Mouse (Mus musculus) hindbrain, embryonic 14.5 days (tissue): ENCODE results near the gene Gtf2h3. TPM values are rescaled to one million over a fixed set of nuclear protein-coding genes. Genes with fewer than 3 reads are reported as not detected.

Source experiments
- ATAC-seq: fragments of 200-750 bp; cut with Nextera tagmentation; 2 replicates; pipeline ENCODE4 v1.8.0; 2017; ENCODE audit warnings: moderate number of reproducible peaks, mild to moderate bottlenecking, moderate TSS enrichment, moderate library complexity; ENCODE audit not compliant: low FRiP score
- DNase-seq: peaks from one replicate; pipeline ENCODE4 v3.0.0-alpha.2; 2015; ENCODE audit warnings: low spot score
- H3K27ac ChIP-seq: fragments of 300-500 bp; sonication (generic); 2 replicates; pipeline ENCODE4 v1.5.1; 2014; ENCODE audit warnings: mild to moderate bottlenecking, moderate library complexity
- H3K27me3 ChIP-seq: fragments of 300-500 bp; sonication (generic); 2 replicates; pipeline ENCODE4 v1.6.1; 2014; ENCODE audit warnings: mild to moderate bottlenecking, low read length, mixed read lengths; ENCODE audit not compliant: control insufficient read depth, insufficient read depth
- H3K36me3 ChIP-seq: fragments of 300-500 bp; sonication (generic); replicated peaks from 2 replicates; pipeline ENCODE4 v1.6.1; 2014; ENCODE audit not compliant: control insufficient read depth, insufficient read depth
- H3K4me1 ChIP-seq: fragments of 300-500 bp; sonication (generic); replicated peaks from 2 replicates; pipeline ENCODE4 v1.6.1; 2014; ENCODE audit warnings: antibody characterized with exemption, low read length, mixed read lengths; ENCODE audit not compliant: control insufficient read depth, insufficient read depth
- H3K4me2 ChIP-seq: fragments of 300-500 bp; sonication (generic); replicated peaks from 2 replicates; pipeline ENCODE4 v1.6.1; 2014; ENCODE audit warnings: mild to moderate bottlenecking, moderate library complexity
- H3K4me3 ChIP-seq: fragments of 300-500 bp; sonication (generic); replicated peaks from 2 replicates; pipeline ENCODE4 v1.5.1; 2014; ENCODE audit warnings: mild to moderate bottlenecking, low read length
- H3K9ac ChIP-seq: fragments of 300-500 bp; sonication (generic); 2 replicates; pipeline ENCODE4 v1.6.1; 2014
- H3K9me3 ChIP-seq: fragments of 300-500 bp; sonication (generic); 2 replicates; pipeline ENCODE4 v1.6.1; 2016; ENCODE audit warnings: low read length; ENCODE audit not compliant: control insufficient read depth
- WGBS: fragments of 180-500 bp; shearing (Covaris S2); extraction: QIAGEN DNeasy Blood & Tissue Kit; methylation state at CpG from one replicate; pipeline ENCODE4 v1.1.7; 2014; 5-methylcytosine and 5-hydroxymethylcytosine counted together
- polyA plus RNA-seq: library from polyadenylated mRNA; unstranded; fragments of >200 nt; fragmentation: Nextera tagmentation; extraction: Ambion mirVana; gene quantifications from 2 replicates; pipeline ENCODE4 v1.2.1, GENCODE M21; 2014

Gtf2h3 gene
- polyA plus RNA-seq, 1 experiment from 2014 or later = 48.0 TPM

- H3K27me3 ChIP-seq = no peaks in the 10 kb centered on the region
- ATAC-seq = no peak
- H3K27ac ChIP-seq = no peak overlapping the region
- H3K36me3 ChIP-seq = peaks cover 95% of the 10 kb centered on the region
- H3K4me3 ChIP-seq = no peak overlapping the region
- no peaks in the 10 kb centered on the region for H3K4me1 ChIP-seq
- WGBS = 97% methylated on average over 13 of the region's 13 CpGs
- H3K4me2 ChIP-seq = no peak overlapping the region
- no peaks in the 10 kb centered on the region for H3K9me3 ChIP-seq
- DNase-seq = no peak
- no peak overlapping the region for H3K9ac ChIP-seq
Measured at GRCm38 (mm10) chr5:124637836-124638235, 58.9 kb downstream of the Gtf2h3 start.

Other genes starting within 250 kb of the Gtf2h3 start
- 59.5 and 70.7 TPM in 2 replicates for gene Cdk2ap1, start 216.1 kb upstream of the Gtf2h3 start, polyA plus RNA-seq
- 87.6 and 89.3 TPM in 2 replicates for gene Sbno1, start 153.1 kb upstream of the Gtf2h3 start, polyA plus RNA-seq
- 23.1 and 23.2 TPM in 2 replicates for gene Kmt5a, start 139.2 kb upstream of the Gtf2h3 start, polyA plus RNA-seq
- 28.5 and 29.7 TPM in 2 replicates for gene Rilpl2, start 100.8 kb upstream of the Gtf2h3 start, polyA plus RNA-seq
- 8.5 and 9.0 TPM in 2 replicates for gene Snrnp35, start 96.0 kb upstream of the Gtf2h3 start, polyA plus RNA-seq
- 13.2 and 15.2 TPM in 2 replicates for gene Rilpl1, start 47.7 kb upstream of the Gtf2h3 start, polyA plus RNA-seq
- gene Tmed2, start 38.4 kb upstream of the Gtf2h3 start, polyA plus RNA-seq = 354 and 374 TPM in 2 replicates
- 18.8 and 22.7 TPM in 2 replicates for gene Ddx55, start 26.3 kb upstream of the Gtf2h3 start, polyA plus RNA-seq
- 67.8 TPM in 2 replicates for gene Eif2b1, start within 50 bp of the Gtf2h3 start, polyA plus RNA-seq
- 37.3 and 38.1 TPM in 2 replicates for gene Atp6v0a2, start 49.4 kb downstream of the Gtf2h3 start, polyA plus RNA-seq
- gene Dnah10, start 145.9 kb downstream of the Gtf2h3 start, polyA plus RNA-seq = 0.09 and 0.24 TPM in 2 replicates